Mouse (Mus musculus) effector memory CD4-positive, alpha-beta T cell, adult 7 months (primary cell): ENCODE data around the gene Tbc1d10b. TPM values are rescaled to one million over a fixed set of nuclear protein-coding genes. Genes with fewer than 3 reads are reported as not detected.

ENCODE experiments used
- polyA plus RNA-seq: library from polyadenylated mRNA; unstranded; fragments of 100-300 nt; shearing (Covaris generic); gene quantifications from one replicate; pipeline ENCODE4 v1.2.1, GENCODE M21; 2017

The Tbc1d10b gene
- polyA plus RNA-seq: 63.5 TPM

GRCm38 (mm10) chr7:127208295-127208552, at the start of gene Tbc1d10b:
Gene Tbc1d10b, minus strand, starts transcription at chr7:127208468.

GRCm38 (mm10) chr7:127243870-127244657, 35.8 kb upstream of the Tbc1d10b start, which contains the start of gene Zfp771:
Gene Zfp771, plus strand, starts transcription at chr7:127244274.

GRCm38 (mm10) chr7:127232622-127233367, 24.5 kb upstream of the Tbc1d10b start, which contains the start of the genes Zfp553 and Sept1:
Gene Zfp553, plus strand, starts transcription at chr7:127233061.
Gene Sept1, minus strand, starts transcription at chr7:127233130.

GRCm38 (mm10) chr7:127208553-127209438, 528 bp upstream of the Tbc1d10b start, which contains the start of gene Mylpf:
Gene Mylpf, plus strand, starts transcription at chr7:127208890.

GRCm38 (mm10) chr7:127195544-127196295, 12.5 kb downstream of the Tbc1d10b start, which contains the start of gene Cd2bp2:
Gene Cd2bp2, minus strand, starts transcription at chr7:127196050.

Other genes starting within 250 kb of the Tbc1d10b start
- 127 TPM for gene Cdipt, start 232.6 kb downstream of the Tbc1d10b start, polyA plus RNA-seq
- 0.57 TPM for gene Cdiptos, start 232.4 kb downstream of the Tbc1d10b start, polyA plus RNA-seq
- 75.7 TPM for gene Mvp, start 193.8 kb downstream of the Tbc1d10b start, polyA plus RNA-seq
- gene Pagr1b, start 192.0 kb downstream of the Tbc1d10b start, polyA plus RNA-seq: 1.7 TPM
- gene Pagr1a, start 191.1 kb downstream of the Tbc1d10b start, polyA plus RNA-seq: 49.8 TPM
- 13.4 TPM for gene Gm42742, start 187.4 kb downstream of the Tbc1d10b start, polyA plus RNA-seq
- gene Prrt2, start 187.3 kb downstream of the Tbc1d10b start, polyA plus RNA-seq: 4.9 TPM
- 66.5 TPM for gene Maz, start 181.4 kb downstream of the Tbc1d10b start, polyA plus RNA-seq
- 3.0 TPM for gene Kif22, start 166.0 kb downstream of the Tbc1d10b start, polyA plus RNA-seq
- not detected for gene Zg16, start 121.1 kb downstream of the Tbc1d10b start, polyA plus RNA-seq
- gene AI467606, start 117.1 kb downstream of the Tbc1d10b start, polyA plus RNA-seq: 70.4 TPM
- 11.2 TPM for gene Qprt, start 86.2 kb downstream of the Tbc1d10b start, polyA plus RNA-seq
- gene Spn, start 70.6 kb downstream of the Tbc1d10b start, polyA plus RNA-seq: 49.4 TPM
- 72.4 TPM for gene Cd2bp2, start 12.4 kb downstream of the Tbc1d10b start, polyA plus RNA-seq
- 13.0 TPM for gene Mylpf, start 422 bp upstream of the Tbc1d10b start, polyA plus RNA-seq
- 6.8 TPM for gene Zfp553, start 24.6 kb upstream of the Tbc1d10b start, polyA plus RNA-seq
- gene Sept1, start 24.7 kb upstream of the Tbc1d10b start, polyA plus RNA-seq: 491 TPM
- gene Zfp771, start 35.8 kb upstream of the Tbc1d10b start, polyA plus RNA-seq: 5.0 TPM
- 18.2 TPM for gene Dctpp1, start 52.2 kb upstream of the Tbc1d10b start, polyA plus RNA-seq
- gene Sephs2, start 65.6 kb upstream of the Tbc1d10b start, polyA plus RNA-seq: 31.4 TPM
- gene Itgal, start 87.8 kb upstream of the Tbc1d10b start, polyA plus RNA-seq: 375 TPM
- gene Zfp768, start 137.1 kb upstream of the Tbc1d10b start, polyA plus RNA-seq: 0.27 TPM
- 21.0 TPM for gene Zfp747, start 167.6 kb upstream of the Tbc1d10b start, polyA plus RNA-seq
- 7.3 TPM for gene 9130019O22Rik, start 178.7 kb upstream of the Tbc1d10b start, polyA plus RNA-seq
- gene E430018J23Rik, start 185.2 kb upstream of the Tbc1d10b start, polyA plus RNA-seq: 4.4 TPM
- 13.3 TPM for gene Zfp764, start 198.4 kb upstream of the Tbc1d10b start, polyA plus RNA-seq
- 24.7 TPM for gene Zfp688, start 213.6 kb upstream of the Tbc1d10b start, polyA plus RNA-seq
- gene Zfp689, start 240.7 kb upstream of the Tbc1d10b start, polyA plus RNA-seq: 7.4 TPM